Mouse (Mus musculus) embryonic facial prominence, embryonic 11.5 days (tissue): ENCODE data around the gene Zscan5b. TPM values are rescaled to one million over a fixed set of nuclear protein-coding genes. Genes with fewer than 3 reads are reported as not detected.
"Not testable (repeated sequence)": the region's sequence is repeated elsewhere in the genome, so short reads cannot be mapped to it uniquely, and the experiment has no call there.

Source experiments
- ATAC-seq: fragments of 200-750 bp; cut with Nextera tagmentation; replicated peaks from 2 replicates; pipeline ENCODE4 v1.8.0; 2017; ENCODE audit warnings: low read depth; ENCODE audit not compliant: insufficient number of reproducible peaks, low FRiP score, low TSS enrichment
- DNase-seq: peaks from one replicate; pipeline ENCODE4 v3.0.0-alpha.2; 2015; ENCODE audit warnings: low spot score
- H3K27ac ChIP-seq: fragments of 300-500 bp; sonication (generic); replicated peaks from 2 replicates; pipeline ENCODE4 v1.5.1; 2014; ENCODE audit warnings: mild to moderate bottlenecking, low read depth, low read length, control low read depth
- H3K27me3 ChIP-seq: fragments of 300-500 bp; sonication (generic); 2 replicates; pipeline ENCODE4 v1.6.1; 2014; ENCODE audit warnings: mild to moderate bottlenecking, low read length, moderate library complexity, mixed read lengths; ENCODE audit not compliant: control insufficient read depth, insufficient read depth
- H3K36me3 ChIP-seq: fragments of 300-500 bp; sonication (generic); replicated peaks from 2 replicates; pipeline ENCODE4 v1.6.1; 2014; ENCODE audit warnings: low read depth, mild to moderate bottlenecking, low read length, moderate library complexity, mixed read lengths; ENCODE audit not compliant: control insufficient read depth, insufficient read depth
- H3K4me1 ChIP-seq: fragments of 300-500 bp; sonication (generic); 2 replicates; pipeline ENCODE4 v1.6.1; 2014; ENCODE audit warnings: low read length, mixed read lengths; ENCODE audit not compliant: control insufficient read depth, insufficient read depth
- H3K4me2 ChIP-seq: fragments of 300-500 bp; sonication (generic); 2 replicates; pipeline ENCODE4 v1.6.1; 2014; ENCODE audit warnings: low read depth, mild to moderate bottlenecking, control low read depth, low read length, moderate library complexity
- H3K4me3 ChIP-seq: fragments of 300-500 bp; sonication (generic); 2 replicates; pipeline ENCODE4 v1.5.1; 2014; ENCODE audit warnings: low read depth, low read length, control low read depth
- H3K9ac ChIP-seq: fragments of 300-500 bp; sonication (generic); replicated peaks from 2 replicates; pipeline ENCODE4 v1.6.1; 2014; ENCODE audit warnings: mild to moderate bottlenecking, control low read depth, low read length
- H3K9me3 ChIP-seq: fragments of 300-500 bp; sonication (generic); replicated peaks from 2 replicates; pipeline ENCODE4 v1.6.1; 2016; ENCODE audit warnings: mild to moderate bottlenecking, low read length, inconsistent platforms, mixed read lengths; ENCODE audit not compliant: control insufficient read depth
- WGBS: fragments of 180-500 bp; shearing (Covaris S2); extraction: QIAGEN DNeasy Blood & Tissue Kit; methylation state at CpG from one replicate; pipeline ENCODE4 v1.1.7; 2014; 5-methylcytosine and 5-hydroxymethylcytosine counted together
- polyA plus RNA-seq: library from polyadenylated mRNA; unstranded; fragments of >200 nt; fragmentation: Nextera tagmentation; extraction: Ambion mirVana; gene quantifications from 2 replicates; pipeline ENCODE4 v1.2.1, GENCODE M21; 2014

Zscan5b gene
- polyA plus RNA-seq, 1 experiment from 2014 or later: not detected

DNA sequence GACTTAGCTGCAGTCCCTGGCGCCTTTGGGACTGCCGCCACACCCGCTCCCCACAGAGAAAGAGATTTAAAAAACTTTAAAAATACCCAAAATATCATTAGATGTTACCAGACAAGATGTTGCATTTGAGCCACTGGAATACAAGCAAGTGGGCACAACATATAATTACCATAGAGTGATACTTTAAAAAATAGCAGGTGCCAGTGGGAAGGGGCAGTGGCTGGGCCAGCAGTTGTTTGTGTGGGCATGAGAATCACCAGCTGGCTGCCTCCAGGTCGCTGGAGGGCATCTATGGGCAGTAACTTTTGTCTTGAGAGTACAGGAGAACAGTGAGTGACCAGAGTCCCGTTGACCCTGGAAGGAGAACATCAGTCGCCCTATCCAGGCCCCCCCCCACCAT lies 30.3 kb downstream of the Zscan5b start, which contains the start of gene Epp13:
TSS of gene Epp13 (plus strand) at position 301 of the 400 bp plus-strand sequence.
- Histone ChIP-seq H3K4me2 (no peak within 1 kb of the TSS), H3K9ac (no peak within 1 kb of the TSS), H3K4me1 (no peaks in the 10 kb centered on the region), H3K9me3 (no peaks in the 10 kb centered on the region), H3K27ac (no peak within 1 kb of the TSS), H3K4me3 (no peak within 1 kb of the TSS), H3K27me3 (no peaks in the 10 kb centered on the region), H3K36me3 (no peaks in the 10 kb centered on the region)
- DNase-seq (no peak), ATAC-seq (no peak)
- WGBS: 78% methylated on average over 6 of the region's 6 CpGs

DNA sequence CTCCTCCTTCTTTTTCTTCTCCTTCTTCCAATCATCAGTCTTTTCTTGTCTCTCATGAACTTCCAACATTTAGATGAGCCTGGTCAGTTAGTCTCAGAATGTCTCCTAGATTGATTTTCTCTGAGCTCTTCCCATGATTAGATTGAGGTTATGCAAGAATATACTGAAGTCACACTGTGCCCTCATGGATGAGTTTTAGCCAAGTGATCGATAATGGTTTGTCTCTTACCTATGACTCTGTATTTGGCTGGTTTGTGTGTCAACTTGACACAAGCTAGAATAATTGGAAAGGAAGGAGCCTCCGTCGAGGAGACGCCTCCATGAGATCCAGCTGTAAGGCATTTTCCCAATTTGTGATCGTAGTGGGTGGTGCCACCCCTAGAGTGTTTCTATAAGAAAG lies 32.4 kb downstream of the Zscan5b start:
- Histone ChIP-seq H3K4me3 (no peak overlapping the region), H3K36me3 (no peaks in the 10 kb centered on the region), H3K27ac (no peak overlapping the region), H3K4me2 (no peak overlapping the region), H3K9ac (no peak overlapping the region), H3K4me1 (no peaks in the 10 kb centered on the region), H3K27me3 (no peaks in the 10 kb centered on the region), H3K9me3 (no peaks in the 10 kb centered on the region)
- WGBS: 93% methylated on average over 5 of the region's 5 CpGs
- DNase-seq (no peak), ATAC-seq (no peak)

DNA sequence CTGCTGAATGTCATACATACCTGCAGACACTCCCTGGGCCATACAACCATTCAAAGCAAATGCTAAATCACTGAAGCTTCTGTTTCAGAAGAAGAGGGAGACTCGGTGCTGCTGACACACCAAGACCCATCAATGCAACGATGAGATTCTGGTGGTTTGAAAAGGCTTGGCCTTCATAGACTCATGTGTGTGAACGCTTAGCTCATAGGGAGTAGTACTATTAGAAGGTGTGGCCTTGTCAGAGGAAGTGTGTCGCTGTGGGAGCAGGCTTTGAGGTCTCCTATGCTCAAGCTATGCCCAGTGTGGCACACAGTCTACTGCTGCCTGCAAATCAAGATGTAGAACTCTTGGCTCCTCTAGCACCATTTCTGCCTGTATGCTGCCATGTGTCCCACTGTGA lies 35.3 kb downstream of the Zscan5b start:
- no peak overlapping the region for H3K4me2 ChIP-seq
- no peak overlapping the region for H3K4me3 ChIP-seq
- H3K9me3 ChIP-seq: no peaks in the 10 kb centered on the region
- no peaks in the 10 kb centered on the region for H3K27me3 ChIP-seq
- ATAC-seq (no peak), DNase-seq (no peak)
- no peaks in the 10 kb centered on the region for H3K36me3 ChIP-seq
- H3K4me1 ChIP-seq: no peaks in the 10 kb centered on the region
- no peak overlapping the region for H3K9ac ChIP-seq
- H3K27ac ChIP-seq: no peak overlapping the region
- 82% methylated on average over 4 of the region's 4 CpGs for WGBS

DNA sequence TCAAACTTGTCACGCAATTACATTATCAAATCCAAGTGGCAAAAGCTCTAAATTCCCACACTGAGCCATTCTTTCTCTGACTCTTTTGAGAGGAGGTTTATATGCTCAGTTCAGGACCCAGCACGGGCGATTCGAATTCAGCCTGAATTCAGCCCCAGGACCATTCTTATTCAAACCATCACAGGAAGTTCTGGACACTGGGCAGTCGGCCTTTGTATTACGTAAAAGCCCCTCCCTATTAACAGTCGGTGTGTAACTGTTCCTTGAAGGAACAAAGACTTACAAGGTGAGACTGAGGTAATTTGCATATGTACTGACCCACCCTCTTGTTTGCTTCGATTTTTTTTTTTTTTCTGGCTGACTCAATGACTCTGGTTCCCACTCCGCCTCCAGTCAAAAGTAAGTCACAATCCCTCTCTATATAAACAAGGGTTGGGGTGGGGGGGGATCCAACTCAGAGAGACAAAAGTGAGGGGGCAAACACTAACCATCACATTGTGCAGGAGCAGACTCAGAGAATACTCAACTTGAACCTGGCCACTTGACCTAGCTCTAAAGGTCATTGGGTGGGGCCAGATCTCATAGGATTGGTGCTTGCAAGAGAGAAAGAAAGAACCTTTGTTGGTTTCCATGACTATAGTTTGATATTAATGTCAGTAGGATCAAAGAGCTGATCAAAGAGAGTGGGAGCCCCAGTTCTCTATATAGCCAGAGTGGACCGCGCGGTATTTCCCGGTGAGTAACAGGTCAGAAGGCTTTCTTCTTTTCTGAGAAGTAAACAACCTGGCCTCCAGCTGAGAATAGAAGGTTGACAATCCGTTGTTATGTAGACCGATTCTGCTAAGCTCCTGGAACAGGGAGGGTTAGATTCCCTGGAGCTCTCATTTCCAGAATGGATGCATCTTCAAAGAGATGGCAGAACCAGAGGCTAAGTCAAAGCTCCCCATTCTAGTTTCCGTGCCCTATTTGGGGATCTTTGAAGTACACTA lies 36.4 kb downstream of the Zscan5b start:
- Histone ChIP-seq H3K27me3 (no peaks in the 10 kb centered on the region), H3K9ac (no peak overlapping the region), H3K4me3 (no peak overlapping the region), H3K4me1 (no peaks in the 10 kb centered on the region), H3K4me2 (no peak overlapping the region), H3K9me3 (no peaks in the 10 kb centered on the region), H3K36me3 (no peaks in the 10 kb centered on the region), H3K27ac (no peak overlapping the region)
- WGBS: 37% methylated on average over 16 of the region's 16 CpGs
- ATAC-seq (no peak), DNase-seq (no peak)

DNA sequence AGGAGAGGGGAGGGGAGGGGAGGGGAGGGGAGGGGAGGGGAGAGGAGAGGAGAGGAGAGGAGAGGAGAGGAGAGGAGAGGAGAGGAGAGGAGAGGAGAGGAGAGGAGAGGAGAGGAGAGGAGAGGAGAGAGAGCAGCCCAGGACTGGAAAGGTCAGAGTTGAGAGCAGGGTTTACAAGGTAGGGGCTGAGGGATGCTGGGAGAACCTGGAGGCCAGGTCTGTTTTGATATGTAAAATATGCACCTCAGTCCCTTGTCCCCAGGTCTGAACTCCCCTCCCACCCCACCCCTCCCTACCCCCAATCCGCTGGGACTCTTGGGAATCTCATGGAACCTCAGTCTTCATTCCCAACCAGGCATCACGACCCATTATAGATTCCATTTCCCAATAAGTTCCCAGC lies 37.9 kb downstream of the Zscan5b start:
- not testable (repeated sequence) for H3K9me3 ChIP-seq, H3K4me1 ChIP-seq, H3K27ac ChIP-seq, H3K9ac ChIP-seq, H3K27me3 ChIP-seq, H3K4me2 ChIP-seq, H3K4me3 ChIP-seq, H3K36me3 ChIP-seq, ATAC-seq, DNase-seq
- 62% methylated on average over 2 of the region's 2 CpGs for WGBS

DNA sequence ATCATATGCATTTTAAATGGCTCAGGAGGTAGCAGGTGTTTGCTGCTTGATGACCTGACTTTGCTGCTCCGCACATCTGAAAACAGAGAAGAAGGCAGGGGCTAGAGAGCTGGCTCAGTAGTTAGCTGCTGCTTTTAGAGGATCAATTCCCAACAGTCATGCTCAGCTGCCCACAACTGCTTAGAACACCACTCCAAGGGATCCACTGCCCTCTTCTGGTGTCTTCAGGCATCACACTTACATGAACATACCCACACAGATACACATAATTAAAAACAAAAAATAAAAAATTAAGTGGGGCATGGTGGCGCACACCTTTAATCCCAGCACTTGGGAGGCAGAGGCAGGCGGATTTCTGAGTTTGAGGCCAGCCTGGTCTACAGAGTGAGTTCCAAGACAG lies 40.0 kb downstream of the Zscan5b start:
- no peak overlapping the region for H3K9ac ChIP-seq
- WGBS: 91% methylated on average over 3 of the region's 3 CpGs
- no peak for ATAC-seq

DNA sequence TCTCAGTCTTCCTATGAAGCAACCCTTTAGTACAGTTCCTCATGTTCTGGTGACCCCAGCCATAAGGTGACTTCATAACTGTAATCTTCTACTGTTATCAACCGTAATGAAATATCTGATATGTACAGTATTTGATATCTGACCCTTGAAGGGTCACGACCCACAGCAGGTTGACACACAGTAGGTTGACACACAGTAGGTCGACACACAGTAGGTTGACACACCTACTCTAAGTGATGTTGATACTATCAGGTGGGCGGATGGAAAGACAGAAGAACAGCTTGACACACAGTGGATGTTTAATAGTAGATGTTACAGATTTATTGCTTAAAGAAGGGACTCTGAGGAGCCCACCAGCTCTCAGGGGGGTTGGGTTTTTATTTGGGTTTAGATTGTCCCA lies 40.9 kb downstream of the Zscan5b start:
- Histone ChIP-seq H3K27ac (no peak overlapping the region), H3K9ac (no peak overlapping the region), H3K36me3 (no peaks in the 10 kb centered on the region), H3K27me3 (no peaks in the 10 kb centered on the region), H3K4me1 (no peaks in the 10 kb centered on the region), H3K9me3 (no peaks in the 10 kb centered on the region), H3K4me3 (no peak overlapping the region), H3K4me2 (no peak overlapping the region)
- ATAC-seq (no peak), DNase-seq (no peak)
- WGBS: 87% methylated on average over 4 of the region's 4 CpGs

More for the DNA sequence above, 40.0 kb downstream of the Zscan5b start:
- Histone ChIP-seq H3K27me3 (no peaks in the 10 kb centered on the region), H3K36me3 (no peaks in the 10 kb centered on the region), H3K27ac (no peak overlapping the region), H3K4me1 (no peaks in the 10 kb centered on the region), H3K4me2 (no peak overlapping the region), H3K9me3 (no peaks in the 10 kb centered on the region), H3K4me3 (no peak overlapping the region)
- DNase-seq: no peak

DNA sequence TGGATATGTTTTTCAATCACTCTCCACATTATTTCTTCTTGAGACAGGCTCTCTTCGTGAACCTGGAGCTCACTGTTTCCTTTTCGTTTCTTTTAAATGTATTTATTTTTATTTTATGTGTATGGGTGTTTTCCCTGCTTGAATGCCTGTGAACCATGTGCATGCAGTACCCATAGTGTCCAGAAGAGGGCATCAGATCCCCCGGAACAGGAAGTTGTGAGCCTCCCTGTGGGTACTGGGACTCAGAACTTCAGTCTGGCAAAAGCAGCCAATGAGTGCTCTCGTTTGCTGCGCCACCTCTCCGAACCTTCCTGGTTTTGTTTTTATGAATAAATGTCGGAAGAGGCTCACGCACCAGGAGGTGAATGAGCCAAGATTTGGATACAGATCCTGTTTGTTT lies 43.6 kb downstream of the Zscan5b start:
- H3K9me3 ChIP-seq: no peaks in the 10 kb centered on the region
- no peaks in the 10 kb centered on the region for H3K27me3 ChIP-seq
- no peak overlapping the region for H3K4me3 ChIP-seq
- no peaks in the 10 kb centered on the region for H3K4me1 ChIP-seq
- H3K4me2 ChIP-seq: no peak overlapping the region
- ATAC-seq (no peak), DNase-seq (no peak)
- H3K9ac ChIP-seq: no peak overlapping the region
- no peaks in the 10 kb centered on the region for H3K36me3 ChIP-seq
- 64% methylated on average over 8 of the region's 8 CpGs for WGBS
- no peak overlapping the region for H3K27ac ChIP-seq
